Mouse (Mus musculus) ES-Bruce4 (cell line): Measurements from ENCODE around the gene Lypla2. TPM values are rescaled to one million over a fixed set of nuclear protein-coding genes. Genes with fewer than 3 reads are reported as not detected.
A peak's percentile ranks its signal among the peaks of the same experiment; 100 is the strongest.

Source experiments
- H3K27ac ChIP-seq: 2 replicates; pipeline ENCODE4 v1.5.1; 2012; ENCODE audit warnings: low read length, inconsistent platforms; ENCODE audit not compliant: insufficient read depth
- H3K27me3 ChIP-seq: 2 replicates; pipeline ENCODE4 v1.6.1; 2012; ENCODE audit warnings: mild to moderate bottlenecking, low read length, inconsistent platforms; ENCODE audit not compliant: control insufficient read depth, poor library complexity, insufficient read depth, severe bottlenecking
- H3K36me3 ChIP-seq: 2 replicates; pipeline ENCODE4 v1.6.1; 2012; ENCODE audit warnings: inconsistent platforms, mild to moderate bottlenecking, low read length, moderate library complexity; ENCODE audit not compliant: control insufficient read depth, poor library complexity, insufficient read depth, severe bottlenecking
- H3K4me1 ChIP-seq: one replicate; pipeline ENCODE4 v1.8.1; 2011; ENCODE audit warnings: low read length; ENCODE audit not compliant: control insufficient read depth, insufficient read depth
- H3K4me3 ChIP-seq: 2 replicates; pipeline ENCODE4 v1.5.1; 2011; ENCODE audit warnings: low read depth, mild to moderate bottlenecking, low read length
- H3K9ac ChIP-seq: 2 replicates; pipeline ENCODE4 v1.6.1; 2012; ENCODE audit warnings: low read depth, mild to moderate bottlenecking, inconsistent platforms; ENCODE audit not compliant: poor library complexity, severe bottlenecking
- H3K9me3 ChIP-seq: replicated peaks from 2 replicates; pipeline ENCODE4 v1.6.1; 2012; ENCODE audit warnings: mild to moderate bottlenecking, low read length, inconsistent platforms; ENCODE audit not compliant: control insufficient read depth, poor library complexity, insufficient read depth, severe bottlenecking
- CTCF ChIP-seq: IDR thresholded peaks from one replicate; pipeline ENCODE4 v1.8.1; 2011; ENCODE audit warnings: low read depth, low read length
- EP300 ChIP-seq: IDR thresholded peaks from 2 replicates; pipeline ENCODE4 v1.6.1; 2011; ENCODE audit warnings: low read depth, low read length; ENCODE audit not compliant: insufficient read depth
- POLR2A ChIP-seq: IDR thresholded peaks from one replicate; pipeline ENCODE4 v1.8.1; 2011; ENCODE audit warnings: low read length; ENCODE audit not compliant: insufficient read depth
- polyA plus RNA-seq: library from polyadenylated mRNA; stranded (reverse); fragments of >200 nt; gene quantifications from 2 replicates; pipeline ENCODE4 v1.2.4, GENCODE M21; 2011; ENCODE audit warnings: low read depth; ENCODE audit not compliant: missing spikeins, insufficient read depth, insufficient read length

The Lypla2 gene
- polyA plus RNA-seq, 1 experiment = 47.4 TPM

DNA sequence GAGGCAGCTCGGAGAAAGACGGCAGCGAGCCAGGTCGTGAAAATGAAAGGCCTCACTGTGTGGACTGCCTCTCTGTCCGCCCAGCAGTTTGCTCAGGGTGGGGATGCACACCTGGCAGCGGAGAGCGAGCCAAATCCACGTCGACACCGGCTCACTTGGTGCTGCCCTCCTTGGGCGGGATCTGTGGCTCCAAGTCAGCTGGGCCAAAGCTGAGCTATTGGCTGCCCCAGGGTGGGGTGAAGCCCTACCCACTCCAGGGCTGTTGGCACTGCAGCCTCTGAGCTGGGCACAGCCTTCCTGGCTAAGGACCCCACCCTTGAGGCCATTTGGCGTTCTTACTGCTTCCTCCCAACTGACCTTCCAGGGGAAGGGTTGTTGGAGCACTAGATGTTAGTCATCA is 8.0 kb downstream of the Lypla2 start:
- peaks cover 13% of the 10 kb centered on the region; the same call in 1 of the 2 replicates for H3K36me3 ChIP-seq
- H3K27ac ChIP-seq = no peak overlapping the region
- no peaks in the 10 kb centered on the region for H3K27me3 ChIP-seq
- no peaks in the 10 kb centered on the region for H3K9me3 ChIP-seq
- TF ChIP-seq EP300 (no peak), CTCF (no peak), POLR2A (no peak)
- H3K4me3 ChIP-seq = peak overlapping the region; percentile 86
- H3K9ac ChIP-seq = peak overlapping the region; percentile 81
- H3K4me1 ChIP-seq = no peaks in the 10 kb centered on the region

DNA sequence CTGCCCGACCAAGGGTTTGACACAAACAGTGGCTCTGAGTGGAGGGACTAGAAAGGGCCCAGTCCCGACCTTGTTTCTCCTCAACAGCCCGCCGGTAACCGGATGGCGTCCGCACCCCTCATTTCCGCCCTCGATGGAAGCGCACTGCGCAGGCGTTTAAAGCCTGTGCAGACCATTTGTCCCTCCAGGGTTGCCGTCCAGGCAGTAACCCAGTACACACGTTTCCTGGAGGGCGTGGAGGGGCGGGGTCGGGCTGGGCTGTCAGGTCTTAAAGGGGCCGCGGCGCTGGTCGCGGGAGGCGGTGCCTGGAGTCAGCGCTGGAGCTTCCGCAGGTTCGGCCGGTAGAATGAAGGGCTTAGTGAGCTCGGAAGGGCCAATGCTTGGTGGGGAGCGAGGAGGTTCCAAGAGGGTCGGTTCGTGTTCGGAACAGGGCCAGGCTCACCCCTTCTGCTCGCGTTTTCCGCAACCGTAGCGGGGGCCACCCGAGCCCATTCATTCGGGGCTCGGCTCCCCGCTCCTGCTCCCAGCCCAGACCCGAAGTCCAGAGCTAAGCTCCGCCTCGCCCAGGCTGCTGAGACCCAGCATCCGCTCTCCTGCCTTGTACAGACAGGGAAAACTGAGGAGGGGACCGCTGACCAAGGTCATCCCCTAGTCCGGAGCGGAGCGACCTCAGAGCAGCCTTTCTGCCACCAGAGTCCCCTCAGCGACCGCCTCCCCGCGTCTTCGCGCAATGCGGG is 8.8 kb downstream of the Lypla2 start, which contains the start of gene Gale:
Gene Gale, plus strand, starts transcription at position 271 of the 737 bp plus-strand sequence.
- Histone ChIP-seq H3K27ac (peak within 1 kb of the TSS; percentile 63), H3K4me3 (peak within 1 kb of the TSS; percentile 97), H3K9me3 (no peaks in the 10 kb centered on the region), H3K4me1 (no peaks in the 10 kb centered on the region), H3K9ac (peak within 1 kb of the TSS; percentile 81), H3K27me3 (no peaks in the 10 kb centered on the region), H3K36me3 (peaks cover 7% of the 10 kb centered on the region; the same call in 1 of the 2 replicates)
- TF ChIP-seq CTCF (no peak), POLR2A (peak; percentile 49), EP300 (0 out of 2 replicates have a peak, but pooled peaks have one; percentile 6)

DNA sequence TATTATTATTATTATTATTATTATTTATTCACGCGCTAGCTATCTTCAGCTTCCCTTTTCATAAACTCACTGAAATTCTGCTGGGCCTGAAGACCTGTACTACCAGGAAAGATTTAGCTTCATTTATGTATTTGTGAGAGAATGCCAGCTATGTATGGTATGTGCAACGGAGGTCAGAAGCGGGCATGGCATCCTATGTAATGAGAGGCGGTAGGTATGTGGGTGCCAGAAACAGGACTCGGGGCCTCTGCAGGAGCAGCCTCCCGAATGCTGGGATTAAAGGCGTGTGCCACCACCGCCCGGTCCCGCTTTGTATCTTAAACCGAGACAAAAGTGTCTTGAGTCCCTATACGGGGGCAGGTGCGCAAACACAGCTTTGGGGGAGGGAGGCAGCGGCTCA is 9.5 kb downstream of the Lypla2 start:
- Histone ChIP-seq H3K9ac (peak overlapping the region; percentile 81), H3K36me3 (0 out of 2 replicates have a peak, but pooled peaks cover 6% of the 10 kb centered on the region), H3K27me3 (no peaks in the 10 kb centered on the region), H3K4me1 (no peaks in the 10 kb centered on the region), H3K4me3 (peak overlapping the region; percentile 97), H3K27ac (peak overlapping the region; percentile 63), H3K9me3 (no peaks in the 10 kb centered on the region)
- TF ChIP-seq EP300 (no peak), POLR2A (no peak), CTCF (no peak)

DNA sequence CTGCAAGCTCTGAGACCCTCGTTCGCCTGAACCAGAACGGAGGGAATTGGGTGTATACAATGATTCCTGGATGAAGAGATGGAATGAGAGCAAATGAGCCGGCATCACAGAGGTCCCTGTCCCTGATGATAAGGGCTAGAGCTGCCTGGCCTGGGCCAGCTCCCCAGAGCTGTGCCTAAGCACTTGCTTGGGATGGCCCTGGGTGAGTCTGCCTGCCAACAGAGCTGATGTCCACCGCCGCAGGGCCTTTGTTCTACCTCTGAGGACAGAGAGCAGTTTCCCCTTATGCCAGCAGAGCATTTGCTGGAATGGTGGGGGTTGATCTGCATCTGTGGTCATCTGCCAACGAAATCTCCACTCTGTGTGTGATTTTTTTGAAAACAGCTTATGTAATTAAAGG is 10.2 kb downstream of the Lypla2 start:
- Histone ChIP-seq H3K4me1 (no peaks in the 10 kb centered on the region), H3K36me3 (no peaks in the 10 kb centered on the region), H3K27ac (no peak overlapping the region), H3K9ac (no peak overlapping the region), H3K4me3 (no peak overlapping the region), H3K9me3 (no peaks in the 10 kb centered on the region), H3K27me3 (no peaks in the 10 kb centered on the region)
- TF ChIP-seq CTCF = no peak

DNA sequence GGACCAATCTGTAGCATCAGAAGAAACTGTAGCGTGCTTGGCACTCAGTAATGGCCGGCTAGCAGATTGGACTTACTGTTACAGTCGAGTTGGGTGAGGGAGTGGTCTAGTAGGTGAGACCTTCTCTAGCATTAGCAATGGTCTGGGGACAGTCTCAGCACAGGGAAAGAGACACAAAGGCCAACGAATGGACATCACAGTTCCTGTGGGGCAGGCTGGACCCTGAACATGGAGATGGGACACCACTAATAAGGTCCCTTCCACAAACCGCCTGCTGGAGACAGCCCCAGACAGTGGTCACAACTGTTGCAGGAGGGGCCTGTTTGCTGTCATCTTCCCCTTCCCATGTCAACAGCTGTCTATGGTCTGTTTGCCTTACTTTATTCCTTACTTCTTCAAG is 10.7 kb downstream of the Lypla2 start:
- Histone ChIP-seq H3K36me3 (no peaks in the 10 kb centered on the region), H3K27me3 (no peaks in the 10 kb centered on the region), H3K9ac (no peak overlapping the region), H3K4me3 (no peak overlapping the region), H3K27ac (no peak overlapping the region), H3K9me3 (no peaks in the 10 kb centered on the region), H3K4me1 (no peaks in the 10 kb centered on the region)
- TF ChIP-seq EP300 (no peak), CTCF (no peak)

DNA sequence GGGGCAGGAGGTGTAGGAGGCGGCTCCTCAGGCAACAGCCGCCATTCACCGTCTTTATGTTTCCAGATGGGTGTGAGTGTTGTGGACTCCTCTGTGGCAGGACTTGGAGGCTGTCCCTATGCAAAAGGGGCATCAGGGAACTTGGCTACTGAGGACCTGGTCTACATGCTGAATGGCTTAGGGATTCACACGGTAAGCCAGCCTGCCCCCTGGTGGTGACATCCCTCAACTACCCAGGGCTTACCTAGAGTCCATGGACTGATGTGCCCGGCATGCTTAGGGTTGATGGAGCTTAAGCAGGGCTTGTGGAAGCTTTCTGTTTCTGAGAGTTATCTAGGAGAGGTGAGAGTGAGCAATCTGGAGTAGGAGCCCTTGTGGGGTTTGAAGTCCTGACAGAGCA is 11.7 kb downstream of the Lypla2 start:
- Histone ChIP-seq H3K4me3 (no peak overlapping the region), H3K27ac (no peak overlapping the region), H3K9me3 (no peaks in the 10 kb centered on the region), H3K27me3 (no peaks in the 10 kb centered on the region), H3K36me3 (no peaks in the 10 kb centered on the region), H3K4me1 (no peaks in the 10 kb centered on the region), H3K9ac (no peak overlapping the region)
- TF ChIP-seq CTCF (peak; percentile 97), EP300 (no peak)
